Comparison of ENCODE assay signal across 8 mouse cellular contexts in the genomic region with DNA sequence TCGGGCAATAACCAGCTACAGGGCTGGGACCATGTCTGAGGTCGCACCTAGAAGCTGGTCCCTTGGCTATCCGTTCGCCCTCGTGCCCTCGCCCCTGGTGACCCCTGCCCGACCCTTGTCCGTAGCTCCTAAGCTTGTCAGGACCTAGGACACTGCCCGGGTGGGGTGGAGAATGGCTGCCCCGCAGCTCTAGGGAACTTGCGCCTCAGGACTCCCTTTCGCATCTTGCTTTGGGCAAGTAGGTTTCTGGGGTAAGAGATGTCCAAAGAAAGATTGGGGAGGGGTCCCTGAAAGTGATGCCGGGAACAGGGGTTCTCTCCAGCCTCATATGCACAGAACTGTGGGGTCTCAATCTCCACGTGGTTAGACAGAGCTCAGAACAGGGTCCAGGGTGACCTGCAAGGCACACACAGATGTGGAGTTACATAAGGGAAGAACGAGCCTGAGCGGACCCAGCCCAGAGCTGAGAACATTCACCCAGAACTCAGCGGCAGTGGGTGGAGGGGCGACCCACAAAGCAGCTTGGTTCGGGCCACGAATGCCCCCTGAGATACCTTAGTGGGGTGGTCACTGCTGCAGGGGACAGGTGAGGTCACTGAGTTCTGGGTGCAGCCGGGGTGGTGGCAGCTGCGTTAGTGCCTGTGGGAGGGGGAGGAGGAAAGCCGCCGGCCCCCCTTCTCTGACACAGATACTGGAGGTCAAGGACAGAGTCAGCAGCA. TPM values are rescaled to one million over a fixed set of nuclear protein-coding genes. Genes with fewer than 3 reads are reported as not detected.
A peak's percentile ranks its signal among the peaks of the same experiment; 100 is the strongest.
DNase-seq lines count a peak whose midpoint lies in the region; ATAC-seq and TF ChIP-seq lines count a peak whose summit lies in the region.

No protein-coding gene starts in this region.

- 9% methylated on average over 24 of the region's 24 CpGs for WGBS in heart, embryonic 12.5 days
- WGBS in heart, embryonic 16.5 days: 9% methylated on average over 24 of the region's 24 CpGs

- ATAC-seq in heart, embryonic 12.5 days (ENCODE audit: insufficient number of reproducible peaks, low FRiP score): no peak; the same call in 1 of the 2 replicates
- no peak for ATAC-seq in G1E (ENCODE audit: extremely low read depth, insufficient number of reproducible peaks, low FRiP score, poor library complexity, severe bottlenecking)
- no peak for ATAC-seq in heart, embryonic 16.5 days (replicated peaks; ENCODE audit: extremely low read depth, insufficient read depth, low FRiP score)
- ATAC-seq in megakaryocyte, adult 5-6 weeks (ENCODE audit: poor library complexity, severe bottlenecking): peak; percentile 43

- peaks cover 27% of the 10 kb centered on the region for H3K4me1 ChIP-seq in heart, embryonic 12.5 days (replicated peaks)
- peaks cover 21% of the 10 kb centered on the region for H3K4me1 ChIP-seq in G1E (ENCODE audit: insufficient read depth, low read depth, low read length)
- peaks cover 15% of the 10 kb centered on the region for H3K4me1 ChIP-seq in heart, embryonic 16.5 days (ENCODE audit: control insufficient read depth, insufficient read depth, low read length)

- H3K27ac ChIP-seq in heart, embryonic 12.5 days (ENCODE audit: poor library complexity, severe bottlenecking): no peak overlapping the region
- H3K27ac ChIP-seq in heart, embryonic 16.5 days (ENCODE audit: low read length): no peak overlapping the region

- TF ChIP-seq CTCF in G1E (IDR thresholded peaks at IDR 0.05; ENCODE audit: low read depth, low read length): no peak

- peak overlapping the region; percentile 55 for H3K4me3 ChIP-seq in heart, embryonic 12.5 days
- H3K4me3 ChIP-seq in G1E (ENCODE audit: low read depth, low read length): peak overlapping the region; percentile 65; the same call in 1 of the 2 replicates
- H3K4me3 ChIP-seq in heart, embryonic 16.5 days (ENCODE audit: low read length): peak overlapping the region; percentile 63

- peak overlapping the region; percentile 95 for H3K4me2 ChIP-seq in heart, embryonic 12.5 days
- H3K4me2 ChIP-seq in heart, embryonic 16.5 days (ENCODE audit: low read depth, low read length): peak overlapping the region; percentile 97

- H3K36me3 ChIP-seq in heart, embryonic 12.5 days: no peaks in the 10 kb centered on the region
- H3K36me3 ChIP-seq in G1E (replicated peaks): no peaks in the 10 kb centered on the region
- H3K36me3 ChIP-seq in heart, embryonic 16.5 days (ENCODE audit: control insufficient read depth, insufficient read depth): no peaks in the 10 kb centered on the region

- no peaks in the 10 kb centered on the region for H3K9me3 ChIP-seq in heart, embryonic 12.5 days (replicated peaks)
- no peaks in the 10 kb centered on the region for H3K9me3 ChIP-seq in G1E (replicated peaks)
- H3K9me3 ChIP-seq in heart, embryonic 16.5 days (replicated peaks; ENCODE audit: control insufficient read depth, low read length): no peaks in the 10 kb centered on the region

- intact Hi-C loops in heart, postnatal 36 days (cut with DNase I): no loop called here

- H3K9ac ChIP-seq in heart, embryonic 12.5 days: no peak overlapping the region
- no peak overlapping the region for H3K9ac ChIP-seq in heart, embryonic 16.5 days (ENCODE audit: low read length)

- no peak for DNase-seq in heart, postnatal 36 days
- no peak for DNase-seq in G1E (ENCODE audit: low spot score)
- DNase-seq in urinary bladder, postnatal 10 days (ENCODE audit: low spot score): no peak
- no peak for DNase-seq in frontal cortex, postnatal 36 days (ENCODE audit: low spot score in 2 of 2)
- DNase-seq in spleen, adult 18-20 months: no peak

- H3K27me3 ChIP-seq in heart, embryonic 12.5 days (replicated peaks): peaks cover 68% of the 10 kb centered on the region
- H3K27me3 ChIP-seq in G1E (ENCODE audit: insufficient read depth, low read length): peaks cover 81% of the 10 kb centered on the region
- peaks cover 60% of the 10 kb centered on the region for H3K27me3 ChIP-seq in heart, embryonic 16.5 days (ENCODE audit: control insufficient read depth, insufficient read depth, low read length)

RNA-seq across cellular contexts. Expression of a gene that starts 0.5 kb away (rescaled TPM):
- polyA plus RNA-seq in heart, embryonic 12.5 days (2016; fragmentation: Nextera tagmentation; extraction: Ambion mirVana): not detected in 2 replicates
- total RNA-seq in heart, postnatal 36 days (2021): under 1 TPM in 1 of 2 experiments, not detected in 1; 0.19 TPM
- total RNA-seq in G1E (2014; fragmentation: Nextera tagmentation) (not detected in 2 replicates), G1E (2017) (0.11 TPM in 1 of 2 replicates, not detected in the other)
- polyA plus RNA-seq in G1E (2012): not detected in 2 replicates
- polyA plus RNA-seq in heart, embryonic 16.5 days (2015; fragmentation: Nextera tagmentation; extraction: Ambion mirVana): 0.20 TPM in 1 of 2 replicates, not detected in the other
- 0.04 TPM in 1 of 2 replicates, not detected in the other for total RNA-seq in megakaryocyte, adult 5-6 weeks (2015)
- total RNA-seq in megakaryocyte, adult 5-6 weeks (2017): not detected in 2 replicates

RNA-seq across cellular contexts. Expression of a gene that starts 14.3 kb away (rescaled TPM):
- polyA plus RNA-seq in heart, embryonic 12.5 days (2016; fragmentation: Nextera tagmentation; extraction: Ambion mirVana): 37.2 and 37.5 TPM in 2 replicates
- 10 to 100 TPM; 36.0 to 36.2 TPM for total RNA-seq in heart, postnatal 36 days (2021)
- total RNA-seq in G1E (2014; fragmentation: Nextera tagmentation): 20.9 and 25.6 TPM in 2 replicates
- 24.5 and 25.0 TPM in 2 replicates for total RNA-seq in G1E (2017)
- 16.3 and 22.0 TPM in 2 replicates for polyA plus RNA-seq in G1E (2012)
- polyA plus RNA-seq in heart, embryonic 16.5 days (2015; fragmentation: Nextera tagmentation; extraction: Ambion mirVana): 35.0 TPM in 2 replicates
- 22.0 and 23.2 TPM in 2 replicates for total RNA-seq in megakaryocyte, adult 5-6 weeks (2015)
- 39.8 and 62.2 TPM in 2 replicates for total RNA-seq in megakaryocyte, adult 5-6 weeks (2017)

RNA-seq across cellular contexts. Expression of a gene that starts 34.4 kb away (rescaled TPM):
- 23.7 and 24.4 TPM in 2 replicates for polyA plus RNA-seq in heart, embryonic 12.5 days (2016; fragmentation: Nextera tagmentation; extraction: Ambion mirVana)
- 10 to 100 TPM; 27.1 to 30.0 TPM for total RNA-seq in heart, postnatal 36 days (2021)
- 11.0 and 12.3 TPM in 2 replicates for total RNA-seq in G1E (2014; fragmentation: Nextera tagmentation)
- 21.7 and 24.8 TPM in 2 replicates for total RNA-seq in G1E (2017)
- polyA plus RNA-seq in G1E (2012): 12.9 and 14.8 TPM in 2 replicates
- 30.2 and 30.8 TPM in 2 replicates for polyA plus RNA-seq in heart, embryonic 16.5 days (2015; fragmentation: Nextera tagmentation; extraction: Ambion mirVana)
- 3.3 and 4.9 TPM in 2 replicates for total RNA-seq in megakaryocyte, adult 5-6 weeks (2015)
- total RNA-seq in megakaryocyte, adult 5-6 weeks (2017): 4.5 and 6.6 TPM in 2 replicates
